Mouse (Mus musculus) embryonic fibroblast, embryonic 13.5 days (primary cell): ENCODE measurements around the gene Sh3bgrl2.

Experiments
- CTCF ChIP-seq: IDR thresholded peaks from 2 replicates; pipeline ENCODE4 v1.5.1; 2011; ENCODE audit warnings: mild to moderate bottlenecking, control low read depth, low read length, moderate library complexity, borderline replicate concordance; ENCODE audit not compliant: insufficient read depth
- POLR2A ChIP-seq: IDR thresholded peaks from 2 replicates; pipeline ENCODE4 v1.6.1; 2011; ENCODE audit warnings: low read depth, mild to moderate bottlenecking, control low read depth, low read length, moderate library complexity

GRCm38 (mm10) chr9:83549866-83550265 is 1.7 kb downstream of the Sh3bgrl2 start:
- no peak for TF ChIP-seq CTCF
- TF ChIP-seq POLR2A, result no peak
